Mouse (Mus musculus): ENCODE results near the gene Trim24. TPM values are rescaled to one million over a fixed set of nuclear protein-coding genes. Genes with fewer than 3 reads are reported as not detected.

The Trim24 gene
- polyA plus RNA-seq, 1 experiment, result 16.2 TPM

- no peak for DNase-seq (ENCODE audit: low read depth)
These were observed 6.5 kb upstream of the Trim24 start for GRCm38 (mm10) chr6:37863961-37864730.

GRCm38 (mm10) chr6:37871137-37871851, 683 bp downstream of the Trim24 start:
- no peak for DNase-seq (ENCODE audit: low read depth)

- DNase-seq (ENCODE audit: low read depth), result no peak
These were observed 2.2 kb downstream of the Trim24 start for GRCm38 (mm10) chr6:37872861-37873260.

GRCm38 (mm10) chr6:37873731-37874130, 3.1 kb downstream of the Trim24 start:
- no peak for DNase-seq (ENCODE audit: low read depth)

- no peak for DNase-seq (ENCODE audit: low read depth)
These were observed 7.6 kb downstream of the Trim24 start for GRCm38 (mm10) chr6:37878206-37878605.

GRCm38 (mm10) chr6:37880586-37880985, 10.0 kb downstream of the Trim24 start:
- DNase-seq (ENCODE audit: low read depth), result no peak

GRCm38 (mm10) chr6:37893586-37893985, 23.0 kb downstream of the Trim24 start:
- DNase-seq (ENCODE audit: low read depth), result no peak

GRCm38 (mm10) chr6:37895646-37896435, 25.2 kb downstream of the Trim24 start:
- no peak for DNase-seq (ENCODE audit: low read depth)

GRCm38 (mm10) chr6:37900221-37900620, 29.6 kb downstream of the Trim24 start:
- DNase-seq (ENCODE audit: low read depth), result no peak

GRCm38 (mm10) chr6:37901791-37902190, 31.2 kb downstream of the Trim24 start:
- no peak for DNase-seq (ENCODE audit: low read depth)

GRCm38 (mm10) chr6:37903810-37904209, 33.2 kb downstream of the Trim24 start:
- no peak for DNase-seq (ENCODE audit: low read depth)

- no peak for DNase-seq (ENCODE audit: low read depth)
These were observed 42.9 kb downstream of the Trim24 start for GRCm38 (mm10) chr6:37913525-37913924.

- no peak for DNase-seq (ENCODE audit: low read depth)
These were observed 54.5 kb downstream of the Trim24 start for GRCm38 (mm10) chr6:37925104-37925503.

GRCm38 (mm10) chr6:37926751-37927150, 56.1 kb downstream of the Trim24 start:
- DNase-seq (ENCODE audit: low read depth), result no peak

- DNase-seq (ENCODE audit: low read depth), result no peak
These were observed 65.9 kb downstream of the Trim24 start for GRCm38 (mm10) chr6:37936498-37936897.

- DNase-seq (ENCODE audit: low read depth), result no peak
These were observed 80.7 kb downstream of the Trim24 start for GRCm38 (mm10) chr6:37951306-37951705.

- no peak for DNase-seq (ENCODE audit: low read depth)
These were observed 96.8 kb downstream of the Trim24 start for GRCm38 (mm10) chr6:37967386-37967785.

GRCm38 (mm10) chr6:38007459-38007858, 136.8 kb downstream of the Trim24 start:
- peak; percentile 3 for DNase-seq (ENCODE audit: low read depth)

GRCm38 (mm10) chr6:38012829-38013228, 142.2 kb downstream of the Trim24 start:
- DNase-seq (ENCODE audit: low read depth), result no peak
